Comparison of ENCODE assay signal across 8 mouse cellular contexts in the genomic region with DNA sequence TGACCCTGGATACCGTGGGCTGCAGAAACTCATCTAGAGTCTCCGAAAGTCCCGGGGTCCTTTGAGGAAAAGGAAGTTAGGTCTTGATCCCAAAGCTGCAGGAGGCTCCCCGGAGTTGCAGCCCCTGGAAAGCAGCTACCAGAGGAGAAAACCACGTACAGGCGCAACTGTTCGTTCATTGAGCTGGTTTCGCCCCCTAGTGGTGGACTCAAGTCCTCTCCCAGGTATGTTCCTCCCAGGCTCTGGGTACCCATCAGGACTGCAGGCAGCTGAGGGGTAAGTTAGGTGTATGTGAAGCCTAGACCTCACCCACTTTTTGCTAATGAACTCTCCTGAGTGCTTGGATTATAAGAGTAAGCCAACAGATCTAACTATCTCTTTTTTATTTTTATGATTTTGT. TPM values are rescaled to one million over a fixed set of nuclear protein-coding genes. Genes with fewer than 3 reads are reported as not detected.
DNase-seq lines count a peak whose midpoint lies in the region; ATAC-seq and TF ChIP-seq lines count a peak whose summit lies in the region.

No protein-coding gene starts in this region.

- intact Hi-C loops in left cerebral cortex, adult 2 months (cut with DNase I) = loop anchor here (2.0 kb wide), 1 partner anchor 45 kb away; no protein-coding TSS in a partner anchor

- peak; percentile 78 for DNase-seq in gastrocnemius, adult 18-20 months (ENCODE audit: low spot score)
- DNase-seq in gastrocnemius, adult 8-10 months (ENCODE audit: low spot score in 2 of 2) = no peak
- peak; percentile 86 for DNase-seq in hindbrain, postnatal 0 days (ENCODE audit: low spot score)
- DNase-seq in left cerebral cortex, adult 2 months (ENCODE audit: extremely low spot score in 1 of 2, low spot score in 2 of 2) = peak; percentile 54 to 75
- peak; percentile 64 for DNase-seq in splenic B cell, adult 2 months (ENCODE audit: low read depth, low spot score)

- H3K9ac ChIP-seq in hindbrain, postnatal 0 days (replicated peaks; ENCODE audit: low read length) = no peak overlapping the region

- WGBS in hindbrain, postnatal 0 days = 12% methylated on average over 8 of the region's 8 CpGs

- no peaks in the 10 kb centered on the region for H3K36me3 ChIP-seq in hindbrain, postnatal 0 days (ENCODE audit: insufficient read depth, low read length)
- no peaks in the 10 kb centered on the region for H3K36me3 ChIP-seq in splenic B cell, adult 2 months (ENCODE audit: control insufficient read depth, insufficient read depth, low read length, poor library complexity, severe bottlenecking)

- peaks cover 9% of the 10 kb centered on the region for H3K4me1 ChIP-seq in bone marrow macrophage, adult 2 months (ENCODE audit: control insufficient read depth, insufficient read depth, low read length)
- H3K4me1 ChIP-seq in hindbrain, postnatal 0 days (ENCODE audit: insufficient read depth, low read length) = 0 out of 2 replicates have a peak, but pooled peaks cover 4% of the 10 kb centered on the region

- peak; percentile 90 for ATAC-seq in erythroblast, adult 5-6 weeks (replicated peaks; ENCODE audit: low FRiP score, poor library complexity, severe bottlenecking)
- 0 out of 2 replicates have a peak, but pooled peaks have one; percentile 61 for ATAC-seq in hindbrain, postnatal 0 days
- ATAC-seq in megakaryocyte-erythroid progenitor cell, adult 5-6 weeks (replicated peaks; ENCODE audit: low FRiP score, low TSS enrichment, poor library complexity, severe bottlenecking) = peak; percentile 94

- no peak overlapping the region for H3K27ac ChIP-seq in bone marrow macrophage, adult 2 months (ENCODE audit: insufficient read depth, low read depth, low read length)
- H3K27ac ChIP-seq in hindbrain, postnatal 0 days = no peak overlapping the region
- H3K27ac ChIP-seq in left cerebral cortex, adult 2 months = no peak overlapping the region

- no peak overlapping the region for H3K4me3 ChIP-seq in bone marrow macrophage, adult 2 months (ENCODE audit: insufficient read depth, low read length)
- no peak overlapping the region for H3K4me3 ChIP-seq in hindbrain, postnatal 0 days (ENCODE audit: low read length)
- H3K4me3 ChIP-seq in left cerebral cortex, adult 2 months = no peak overlapping the region

- H3K27me3 ChIP-seq in hindbrain, postnatal 0 days (ENCODE audit: insufficient read depth, low read length) = no peaks in the 10 kb centered on the region
- H3K27me3 ChIP-seq in splenic B cell, adult 2 months (ENCODE audit: control insufficient read depth, insufficient read depth, low read length, poor library complexity, severe bottlenecking) = no peaks in the 10 kb centered on the region

- no peaks in the 10 kb centered on the region for H3K9me3 ChIP-seq in hindbrain, postnatal 0 days (ENCODE audit: low read length)

- TF ChIP-seq CTCF in bone marrow macrophage, adult 2 months (IDR thresholded peaks at IDR 0.05; ENCODE audit: low read depth, low read length) = peak; percentile 76
- peak; percentile 89 for TF ChIP-seq CTCF in hindbrain, postnatal 0 days (IDR thresholded peaks at IDR 0.05; ENCODE audit: low read depth)
- peak; percentile 90 for TF ChIP-seq CTCF in left cerebral cortex, adult 2 months (IDR thresholded peaks at IDR 0.05)

- no peak for TF ChIP-seq POLR2A in bone marrow macrophage, adult 2 months (IDR thresholded peaks at IDR 0.05; ENCODE audit: borderline replicate concordance, low read depth, low read length)

- no peak overlapping the region for H3K4me2 ChIP-seq in hindbrain, postnatal 0 days (ENCODE audit: low read depth, low read length)

RNA-seq across cellular contexts. Expression of gene Gm266, which starts 16.1 kb away (rescaled TPM):
- under 1 TPM in 1 of 2 experiments, not detected in 1; 0.18 TPM for total RNA-seq in gastrocnemius, adult 18-20 months (2021)
- under 1 TPM in 3 of 4 experiments, not detected in 1; 0.27 to 0.34 (median 0.31) TPM for total RNA-seq in gastrocnemius, adult 8-10 months (2022)
- polyA plus RNA-seq in bone marrow macrophage, adult 2 months (2012; ENCODE audit: insufficient read depth, insufficient read length, missing spikeins) = not detected in 2 replicates
- not detected in 2 replicates for total RNA-seq in erythroblast, adult 5-6 weeks (2015; ENCODE audit: low replicate concordance)
- total RNA-seq in erythroblast, adult 5-6 weeks (2017; ENCODE audit: low replicate concordance) = not detected in 2 replicates
- 11.5 and 22.1 TPM in 2 replicates for total RNA-seq in hindbrain, postnatal 0 days (2014; rRNA removed)
- 11.8 TPM in 2 replicates for polyA plus RNA-seq in hindbrain, postnatal 0 days (2015; fragmentation: Nextera tagmentation; extraction: Ambion mirVana)
- 1 to 10 TPM; 3.1 to 3.3 TPM for total RNA-seq in left cerebral cortex, adult 2 months (2021)
- not detected in 2 replicates for total RNA-seq in megakaryocyte-erythroid progenitor cell, adult 5-6 weeks (2014; fragmentation: Nextera tagmentation)
- total RNA-seq in megakaryocyte-erythroid progenitor cell, adult 5-6 weeks (2017) = not detected in 2 replicates

RNA-seq across cellular contexts. Expression of gene Tnfaip2, which starts 27.2 kb away (rescaled TPM):
- total RNA-seq in gastrocnemius, adult 18-20 months (2021) = 10 to 100 TPM; 38.8 to 52.9 TPM
- total RNA-seq in gastrocnemius, adult 8-10 months (2022) = 10 to 100 TPM; 17.0 to 41.0 (median 32.6) TPM
- 300 and 304 TPM in 2 replicates for polyA plus RNA-seq in bone marrow macrophage, adult 2 months (2012; ENCODE audit: insufficient read depth, insufficient read length, missing spikeins)
- 121 and 131 TPM in 2 replicates for total RNA-seq in erythroblast, adult 5-6 weeks (2015; ENCODE audit: low replicate concordance)
- 287 and 456 TPM in 2 replicates for total RNA-seq in erythroblast, adult 5-6 weeks (2017; ENCODE audit: low replicate concordance)
- total RNA-seq in hindbrain, postnatal 0 days (2014; rRNA removed) = 0.14 and 1.4 TPM in 2 replicates
- polyA plus RNA-seq in hindbrain, postnatal 0 days (2015; fragmentation: Nextera tagmentation; extraction: Ambion mirVana) = 0.99 and 1.7 TPM in 2 replicates
- under 1 TPM; 0.82 to 0.84 TPM for total RNA-seq in left cerebral cortex, adult 2 months (2021)
- total RNA-seq in megakaryocyte-erythroid progenitor cell, adult 5-6 weeks (2014; fragmentation: Nextera tagmentation) = 163 and 178 TPM in 2 replicates
- total RNA-seq in megakaryocyte-erythroid progenitor cell, adult 5-6 weeks (2017) = 102 and 149 TPM in 2 replicates

RNA-seq across cellular contexts. Expression of gene Exoc3l4, which starts 52.7 kb away (rescaled TPM):
- 1 to 10 TPM; 2.0 to 3.4 TPM for total RNA-seq in gastrocnemius, adult 18-20 months (2021)
- total RNA-seq in gastrocnemius, adult 8-10 months (2022) = 1 to 10 TPM in 3 of 4 experiments, under 1 TPM in 1; 0.72 to 3.2 (median 2.7) TPM
- polyA plus RNA-seq in bone marrow macrophage, adult 2 months (2012; ENCODE audit: insufficient read depth, insufficient read length, missing spikeins) = 7.8 and 8.0 TPM in 2 replicates
- not detected in 2 replicates for total RNA-seq in erythroblast, adult 5-6 weeks (2015; ENCODE audit: low replicate concordance)
- not detected in 2 replicates for total RNA-seq in erythroblast, adult 5-6 weeks (2017; ENCODE audit: low replicate concordance)
- 0.99 and 2.9 TPM in 2 replicates for total RNA-seq in hindbrain, postnatal 0 days (2014; rRNA removed)
- polyA plus RNA-seq in hindbrain, postnatal 0 days (2015; fragmentation: Nextera tagmentation; extraction: Ambion mirVana) = 1.7 and 2.3 TPM in 2 replicates
- total RNA-seq in left cerebral cortex, adult 2 months (2021) = under 1 TPM; 0.54 to 0.96 TPM
- total RNA-seq in megakaryocyte-erythroid progenitor cell, adult 5-6 weeks (2014; fragmentation: Nextera tagmentation) = 0.27 TPM in 1 of 2 replicates, not detected in the other
- not detected in 2 replicates for total RNA-seq in megakaryocyte-erythroid progenitor cell, adult 5-6 weeks (2017)

Comparison
In these comparisons a context has a peak if more than half of its experiments do, and no peak if none do; other contexts are left out.
1. DNase-seq: peak in gastrocnemius, adult 18-20 months (single experiment), hindbrain, postnatal 0 days (single experiment), left cerebral cortex, adult 2 months (2 of 2) and splenic B cell, adult 2 months (single experiment); none in gastrocnemius, adult 8-10 months (0 of 2).
2. Peak in every context shown above with its lines, with median percentiles within 50 percentile points of each other: CTCF ChIP-seq and ATAC-seq.